Mouse (Mus musculus) kidney, postnatal 0 days (tissue): ENCODE measurements at regions not wholly inside any gene's neighbourhood (a gene's known extent, or its start where the extent isn't known, plus 50 kb on each side); places are given as distances from the start of the nearest gene placed in this dataset.

ENCODE experiments used
- ATAC-seq: fragments of 200-750 bp; cut with Nextera tagmentation; replicated peaks from 2 replicates; pipeline ENCODE4 v1.8.0; 2017; ENCODE audit warnings: low read depth, moderate number of reproducible peaks, moderate TSS enrichment, moderate library complexity; ENCODE audit not compliant: low FRiP score
- DNase-seq: peaks from one replicate; pipeline ENCODE4 v3.0.0-alpha.2; 2016; ENCODE audit warnings: low spot score
- H3K27ac ChIP-seq: fragments of 300-500 bp; sonication (generic); 2 replicates; pipeline ENCODE4 v1.5.1; 2014; ENCODE audit warnings: mild to moderate bottlenecking
- H3K27me3 ChIP-seq: fragments of 300-500 bp; sonication (generic); 2 replicates; pipeline ENCODE4 v1.6.1; 2014; ENCODE audit warnings: low read length, mixed read lengths; ENCODE audit not compliant: insufficient read depth
- H3K36me3 ChIP-seq: fragments of 300-500 bp; sonication (generic); 2 replicates; pipeline ENCODE4 v1.6.1; 2014; ENCODE audit warnings: low read length, mixed read lengths; ENCODE audit not compliant: insufficient read depth
- H3K4me1 ChIP-seq: fragments of 300-500 bp; sonication (generic); replicated peaks from 2 replicates; pipeline ENCODE4 v1.6.1; 2014; ENCODE audit warnings: antibody characterized with exemption, low read length, mixed read lengths; ENCODE audit not compliant: insufficient read depth
- H3K4me2 ChIP-seq: fragments of 300-500 bp; sonication (generic); 2 replicates; pipeline ENCODE4 v1.6.1; 2014; ENCODE audit warnings: mild to moderate bottlenecking, low read length, moderate library complexity, mixed read lengths
- H3K4me3 ChIP-seq: fragments of 300-500 bp; sonication (generic); replicated peaks from 2 replicates; pipeline ENCODE4 v1.5.1; 2014; ENCODE audit warnings: low read depth, low read length
- H3K9ac ChIP-seq: fragments of 300-500 bp; sonication (generic); 2 replicates; pipeline ENCODE4 v1.6.1; 2014; ENCODE audit warnings: low read depth, low read length
- H3K9me3 ChIP-seq: fragments of 300-500 bp; sonication (generic); replicated peaks from 2 replicates; pipeline ENCODE4 v1.6.1; 2016; ENCODE audit warnings: low read length, inconsistent platforms, mixed read lengths
- CTCF ChIP-seq: IDR thresholded peaks from 2 replicates; pipeline ENCODE4 v1.5.1; 2016; ENCODE audit warnings: antibody characterized with exemption, low read depth, mild to moderate bottlenecking, moderate library complexity
- WGBS: fragments of 180-500 bp; shearing (Covaris S2); extraction: QIAGEN DNeasy Blood & Tissue Kit; methylation state at CpG from one replicate; pipeline ENCODE4 v1.1.7; 2014; 5-methylcytosine and 5-hydroxymethylcytosine counted together

DNA sequence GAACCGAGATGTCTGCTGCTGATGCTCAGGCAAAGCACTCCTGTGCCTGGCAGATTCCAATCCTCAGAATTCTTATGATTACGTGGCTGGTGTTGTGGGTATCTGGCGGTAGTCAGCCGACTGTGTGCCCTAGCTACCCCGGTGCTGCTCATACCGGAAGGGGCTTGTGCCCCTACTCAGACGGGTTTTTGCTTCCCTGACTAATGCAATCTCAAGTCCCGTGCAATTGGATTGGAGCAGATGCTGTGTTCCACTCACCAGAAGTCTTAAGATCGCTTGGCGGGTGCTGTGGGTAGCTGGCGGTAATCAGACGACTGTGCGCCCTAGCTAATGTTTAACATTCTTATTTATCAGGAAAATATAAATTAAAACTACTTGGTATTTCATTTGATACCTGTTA, 385.0 kb upstream of the Robo1 start:
- Histone ChIP-seq H3K4me2 (no peak overlapping the region), H3K36me3 (no peaks in the 10 kb centered on the region), H3K4me1 (no peaks in the 10 kb centered on the region), H3K27ac (no peak overlapping the region), H3K4me3 (no peak overlapping the region), H3K9ac (no peak overlapping the region), H3K9me3 (no peaks in the 10 kb centered on the region), H3K27me3 (no peaks in the 10 kb centered on the region)
- DNase-seq (no peak), ATAC-seq (no peak)
- no peak for TF ChIP-seq CTCF
- 94% methylated on average over 13 of the region's 13 CpGs for WGBS

- WGBS = 48% methylated on average over 2 of the region's 2 CpGs
- no peak for TF ChIP-seq CTCF
- Histone ChIP-seq H3K9ac (no peak overlapping the region), H3K27ac (no peak overlapping the region), H3K4me1 (no peaks in the 10 kb centered on the region), H3K27me3 (no peaks in the 10 kb centered on the region), H3K36me3 (no peaks in the 10 kb centered on the region), H3K4me3 (no peak overlapping the region), H3K4me2 (no peak overlapping the region), H3K9me3 (no peaks in the 10 kb centered on the region)
- DNase-seq (peak; percentile 31), ATAC-seq (no peak)
Observed at GRCm38 (mm10) chr16:71944165-71944564, 363.9 kb upstream of the Robo1 start.

DNA sequence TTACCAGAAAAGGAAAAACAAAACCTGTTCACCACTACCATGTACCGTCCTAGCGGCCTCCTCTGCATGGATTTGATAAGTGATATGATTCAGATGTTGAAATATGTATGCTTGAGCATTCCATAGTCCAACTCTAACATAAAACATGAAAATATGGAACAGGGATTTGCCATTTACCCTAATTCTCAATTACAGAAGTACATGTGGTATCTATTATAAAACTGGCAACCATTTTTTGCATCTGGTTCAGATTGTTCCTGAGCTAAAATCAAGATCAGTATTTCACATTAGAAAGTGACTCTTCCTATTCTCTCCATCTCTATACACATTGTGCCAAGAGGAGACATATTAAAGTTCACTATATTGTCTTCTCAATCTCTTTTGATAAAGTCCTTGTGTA, 363.3 kb upstream of the Robo1 start:
- Histone ChIP-seq H3K4me1 (no peaks in the 10 kb centered on the region), H3K27ac (no peak overlapping the region), H3K4me2 (no peak overlapping the region), H3K9ac (no peak overlapping the region), H3K27me3 (no peaks in the 10 kb centered on the region), H3K36me3 (no peaks in the 10 kb centered on the region), H3K4me3 (no peak overlapping the region), H3K9me3 (no peaks in the 10 kb centered on the region)
- ATAC-seq (no peak), DNase-seq (no peak)
- no peak for TF ChIP-seq CTCF
- WGBS = 73% methylated on average over 2 of the region's 2 CpGs

DNA sequence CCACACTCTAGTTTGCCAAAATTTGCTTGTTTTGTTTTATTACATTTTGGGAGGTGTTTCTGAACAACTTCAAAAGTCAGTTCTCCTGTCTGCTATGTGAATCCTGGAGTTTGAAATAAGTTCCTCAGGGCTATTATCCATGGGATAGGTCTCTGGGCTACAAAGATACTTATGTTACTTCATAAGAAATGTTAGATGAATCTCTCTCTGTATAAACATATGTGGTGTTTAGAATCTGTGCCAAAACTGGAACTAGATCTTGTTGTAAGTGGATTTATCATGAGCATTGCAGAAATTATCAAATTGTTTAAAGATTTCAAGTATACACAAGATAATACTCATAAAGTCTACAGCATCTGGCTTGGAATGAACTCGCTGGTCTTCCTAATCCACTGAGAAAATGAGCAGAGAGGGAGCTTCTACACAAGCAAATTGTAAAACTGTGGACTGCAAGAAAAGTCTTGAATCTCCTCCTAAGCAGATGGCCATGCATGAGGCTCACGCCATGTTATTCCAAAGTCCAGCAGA, 355.2 kb upstream of the Robo1 start:
- DNase-seq = no peak
- Histone ChIP-seq H3K4me3 (no peak overlapping the region), H3K27ac (no peak overlapping the region), H3K9ac (no peak overlapping the region), H3K27me3 (no peaks in the 10 kb centered on the region), H3K9me3 (no peaks in the 10 kb centered on the region), H3K4me1 (no peaks in the 10 kb centered on the region), H3K36me3 (no peaks in the 10 kb centered on the region), H3K4me2 (no peak overlapping the region)
- no peak for ATAC-seq
- TF ChIP-seq CTCF = no peak
- 84% methylated on average over 2 of the region's 2 CpGs for WGBS

GRCm38 (mm10) chr16:71963579-71963978, 344.5 kb upstream of the Robo1 start:
- DNase-seq (no peak), ATAC-seq (no peak)
- H3K4me3 ChIP-seq = no peak overlapping the region
- H3K4me2 ChIP-seq = no peak overlapping the region
- H3K27ac ChIP-seq = no peak overlapping the region
- H3K27me3 ChIP-seq = no peaks in the 10 kb centered on the region
- no peaks in the 10 kb centered on the region for H3K36me3 ChIP-seq
- no peaks in the 10 kb centered on the region for H3K4me1 ChIP-seq
- no peaks in the 10 kb centered on the region for H3K9me3 ChIP-seq
- no peak for TF ChIP-seq CTCF
- no peak overlapping the region for H3K9ac ChIP-seq

DNA sequence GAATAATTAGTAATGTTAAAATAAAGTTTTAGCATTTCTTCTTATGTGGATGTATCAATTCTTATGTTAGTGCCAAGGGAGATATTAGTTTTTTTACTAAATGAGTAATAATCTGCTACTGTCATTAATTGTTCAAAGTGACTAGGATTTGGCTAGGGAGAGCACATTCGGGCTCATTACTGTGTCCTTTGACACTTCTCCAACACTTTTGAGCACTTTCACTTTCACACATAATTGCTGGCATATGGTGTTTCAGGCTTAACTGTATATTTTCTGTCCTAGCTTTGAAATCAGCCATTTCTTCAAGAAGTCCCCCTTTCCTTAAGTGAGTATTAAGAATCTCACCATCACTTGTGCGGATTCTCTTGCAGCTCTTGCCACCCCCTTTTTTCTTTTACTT, 334.3 kb upstream of the Robo1 start:
- no peak for ATAC-seq

DNA sequence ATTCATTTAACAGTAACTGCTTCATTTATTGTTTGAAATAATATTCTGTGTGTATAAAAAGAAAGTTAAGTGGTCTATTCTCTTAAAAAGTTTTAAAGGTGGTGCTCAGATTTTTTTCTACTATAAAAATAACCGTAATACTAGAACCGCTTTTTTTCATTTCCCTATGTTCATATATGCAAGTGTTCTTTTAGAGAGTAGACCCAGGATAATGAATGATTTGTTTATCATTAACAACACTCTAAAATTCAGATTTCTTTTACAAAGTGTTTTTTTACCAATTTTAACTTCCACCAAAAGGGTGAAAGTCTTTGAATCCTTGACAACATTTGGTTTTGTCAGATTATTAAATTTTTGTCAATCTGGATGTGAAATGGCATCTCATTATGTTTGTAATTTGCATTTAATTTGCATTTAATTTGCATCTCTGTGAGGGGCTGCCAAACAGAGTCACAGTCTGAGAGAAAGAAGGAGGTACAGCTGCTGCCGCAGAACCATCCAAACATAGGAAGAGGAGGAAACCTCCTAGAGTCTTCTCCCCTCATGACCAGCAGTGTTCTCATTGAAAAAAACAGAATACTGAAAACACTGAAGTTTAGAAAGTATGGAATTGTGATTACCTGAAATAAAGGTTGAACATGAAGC, 310.4 kb upstream of the Robo1 start:
- Histone ChIP-seq H3K36me3 (no peaks in the 10 kb centered on the region), H3K9me3 (no peaks in the 10 kb centered on the region), H3K4me1 (no peaks in the 10 kb centered on the region), H3K27ac (no peak overlapping the region), H3K4me2 (no peak overlapping the region), H3K4me3 (no peak overlapping the region), H3K27me3 (no peaks in the 10 kb centered on the region), H3K9ac (no peak overlapping the region)
- WGBS = 89% methylated on average over 3 of the region's 3 CpGs
- no peak for TF ChIP-seq CTCF
- no peak for DNase-seq
- no peak for ATAC-seq

More for the DNA sequence above, 334.3 kb upstream of the Robo1 start:
- Histone ChIP-seq H3K27me3 (no peaks in the 10 kb centered on the region), H3K27ac (no peak overlapping the region), H3K9me3 (no peaks in the 10 kb centered on the region), H3K4me2 (no peak overlapping the region), H3K4me3 (no peak overlapping the region), H3K9ac (no peak overlapping the region), H3K4me1 (no peaks in the 10 kb centered on the region), H3K36me3 (no peaks in the 10 kb centered on the region)
- no peak for DNase-seq
- WGBS = 77% methylated on average over 2 of the region's 2 CpGs
- TF ChIP-seq CTCF = no peak
